Mouse (Mus musculus) MEL (cell line): ENCODE data around the gene Arhgdib. TPM values are rescaled to one million over a fixed set of nuclear protein-coding genes. Genes with fewer than 3 reads are reported as not detected.
A peak's percentile ranks its signal among the peaks of the same experiment; 100 is the strongest.

Source experiments
- DNase-seq: peaks from one replicate; pipeline ENCODE4 v3.0.0; 2011; ENCODE audit warnings: low read depth, low spot score
- H3K27ac ChIP-seq: 2 replicates; pipeline ENCODE4 v1.5.1; 2012; ENCODE audit warnings: low read depth, mild to moderate bottlenecking, control low read depth, low read length, moderate library complexity; ENCODE audit not compliant: control insufficient read depth
- H3K27me3 ChIP-seq, 2 experiments: fragments of 150-350 bp in 1 of 2; sonication (generic) in 1 of 2; 2 replicates each; pipeline ENCODE4 v1.6.1; 2012; ENCODE audit warnings: low read length in 2 of 2, mild to moderate bottlenecking in 2 of 2, improper control_type of control experiment in 1 of 2, moderate library complexity in 1 of 2; ENCODE audit not compliant: insufficient read depth in 2 of 2, control insufficient read depth in 1 of 2
- H3K36me3 ChIP-seq, 2 experiments: 2 replicates each; pipeline ENCODE4 v1.6.1; 2012 to 2014; ENCODE audit warnings: low read length in 2 of 2, improper control_type of control experiment in 1 of 2, inconsistent platforms in 1 of 2, mild to moderate bottlenecking in 1 of 2; ENCODE audit not compliant: insufficient read depth in 2 of 2, control insufficient read depth in 1 of 2
- H3K4me1 ChIP-seq, 2 experiments: fragments of 150-350 bp in 1 of 2; sonication (generic) in 1 of 2; 2 replicates each; pipeline ENCODE4 v1.6.1; 2012; ENCODE audit warnings: low read length in 2 of 2, improper control_type of control experiment in 1 of 2, mild to moderate bottlenecking in 1 of 2; ENCODE audit not compliant: insufficient read depth in 2 of 2, control insufficient read depth in 1 of 2
- H3K4me3 ChIP-seq, 2 experiments: fragments of 150-350 bp in 1 of 2; sonication (generic) in 1 of 2; 2 replicates each; pipeline ENCODE4 v1.5.1; 2012; ENCODE audit warnings: low read depth in 2 of 2, low read length in 2 of 2, mild to moderate bottlenecking in 2 of 2, moderate library complexity in 2 of 2, control low read depth in 1 of 2, improper control_type of control experiment in 1 of 2; ENCODE audit not compliant: control insufficient read depth in 1 of 2, insufficient read depth in 1 of 2
- H3K79me2 ChIP-seq: 2 replicates; pipeline ENCODE4 v1.6.1; 2012; ENCODE audit warnings: mild to moderate bottlenecking, low read length, moderate library complexity; ENCODE audit not compliant: control insufficient read depth, poor library complexity, insufficient read depth
- H3K9ac ChIP-seq: 2 replicates; pipeline ENCODE4 v1.6.1; 2012; ENCODE audit warnings: low read depth, mild to moderate bottlenecking, control low read depth, low read length, moderate library complexity; ENCODE audit not compliant: control insufficient read depth, poor library complexity, severe bottlenecking
- H3K9me3 ChIP-seq: fragments of 150-350 bp; sonication (generic); replicated peaks from 2 replicates; pipeline ENCODE4 v1.6.1; 2012; ENCODE audit warnings: mild to moderate bottlenecking, low read length, improper control_type of control experiment, moderate library complexity; ENCODE audit not compliant: insufficient read depth
- BHLHE40 ChIP-seq: IDR thresholded peaks from 2 replicates; pipeline ENCODE4 v1.6.1; 2012; ENCODE audit warnings: low read depth, mild to moderate bottlenecking, inconsistent platforms, low read length, improper control_type of control experiment, borderline replicate concordance
- CHD1 ChIP-seq: IDR thresholded peaks from 2 replicates; pipeline ENCODE4 v1.6.1; 2012; ENCODE audit warnings: low read depth, mild to moderate bottlenecking, inconsistent platforms, low read length, improper control_type of control experiment
- CTCF ChIP-seq, 3 experiments: IDR thresholded peaks in 2 of 3; conservative IDR thresholded peaks in 1 of 3; 2 replicates each; pipeline ENCODE4 v1.5.1; 2011 to 2012; ENCODE audit warnings: low read length in 3 of 3, low read depth in 2 of 3, mild to moderate bottlenecking in 2 of 3, improper control_type of control experiment in 1 of 3, inconsistent platforms in 1 of 3, mixed read lengths in 1 of 3, moderate library complexity in 1 of 3; ENCODE audit not compliant: control insufficient read depth in 1 of 3, insufficient read depth in 1 of 3, poor library complexity in 1 of 3, severe bottlenecking in 1 of 3
- ELF1 ChIP-seq: IDR thresholded peaks from 2 replicates; pipeline ENCODE4 v1.6.1; 2014; ENCODE audit warnings: low read depth, mild to moderate bottlenecking, inconsistent platforms, low read length, improper control_type of control experiment, moderate library complexity
- ETS1 ChIP-seq: IDR thresholded peaks from 2 replicates; pipeline ENCODE4 v1.6.1; 2012; ENCODE audit warnings: low read depth, mild to moderate bottlenecking, inconsistent platforms, low read length, improper control_type of control experiment, moderate library complexity
- GATA1 ChIP-seq: IDR thresholded peaks from 2 replicates; pipeline ENCODE4 v1.6.1; 2011; ENCODE audit warnings: low read depth, low read length, improper control_type of control experiment
- JUND ChIP-seq: IDR thresholded peaks from 2 replicates; pipeline ENCODE4 v1.6.1; 2011; ENCODE audit warnings: low read depth, mild to moderate bottlenecking, improper control_type of control experiment, low read length
- MAX ChIP-seq: IDR thresholded peaks from 2 replicates; pipeline ENCODE4 v1.6.1; 2011; ENCODE audit warnings: low read length, improper control_type of control experiment
- MXI1 ChIP-seq: IDR thresholded peaks from 2 replicates; pipeline ENCODE4 v1.6.1; 2011; ENCODE audit warnings: mild to moderate bottlenecking, low read depth, low read length, improper control_type of control experiment
- MYB ChIP-seq: IDR thresholded peaks from 2 replicates; pipeline ENCODE4 v1.6.1; 2011; ENCODE audit warnings: mild to moderate bottlenecking, low read depth, low read length, improper control_type of control experiment
- NELFE ChIP-seq: IDR thresholded peaks from 2 replicates; pipeline ENCODE4 v1.6.1; 2011; ENCODE audit warnings: low read depth, low read length, improper control_type of control experiment
- POLR2AphosphoS2 ChIP-seq: IDR thresholded peaks from 2 replicates; pipeline ENCODE4 v1.6.1; 2011; ENCODE audit warnings: low read length, improper control_type of control experiment
- RAD21 ChIP-seq: IDR thresholded peaks from 2 replicates; pipeline ENCODE4 v1.6.1; 2011; ENCODE audit warnings: mild to moderate bottlenecking, low read depth, low read length, improper control_type of control experiment
- SMC3 ChIP-seq: IDR thresholded peaks from 2 replicates; pipeline ENCODE4 v1.6.1; 2011; ENCODE audit warnings: low read depth, low read length, improper control_type of control experiment
- TAL1 ChIP-seq: IDR thresholded peaks from 2 replicates; pipeline ENCODE4 v1.6.1; 2012; ENCODE audit warnings: mild to moderate bottlenecking, inconsistent platforms, low read length, moderate library complexity, mixed read lengths
- TBP ChIP-seq: IDR thresholded peaks from 2 replicates; pipeline ENCODE4 v1.8.0; 2011; ENCODE audit warnings: low read depth, low read length, improper control_type of control experiment
- TCF12 ChIP-seq: IDR thresholded peaks from 2 replicates; pipeline ENCODE4 v1.6.1; 2014; ENCODE audit warnings: low read depth, mild to moderate bottlenecking, inconsistent platforms, low read length, improper control_type of control experiment, moderate library complexity
- UBTF ChIP-seq: IDR thresholded peaks from 2 replicates; pipeline ENCODE4 v1.6.1; 2012; ENCODE audit warnings: low read depth, mild to moderate bottlenecking, inconsistent platforms, low read length, improper control_type of control experiment, moderate library complexity, borderline replicate concordance; ENCODE audit not compliant: insufficient read depth
- USF1 ChIP-seq: IDR thresholded peaks from 2 replicates; pipeline ENCODE4 v1.6.1; 2014; ENCODE audit warnings: low read depth, mild to moderate bottlenecking, inconsistent platforms, low read length, improper control_type of control experiment, moderate library complexity
- USF2 ChIP-seq, 2 experiments: IDR thresholded peaks; 2 replicates each; pipeline ENCODE4 v1.6.1; 2011 to 2012; ENCODE audit warnings: improper control_type of control experiment in 2 of 2, low read length in 2 of 2, borderline replicate concordance in 1 of 2, inconsistent platforms in 1 of 2, low read depth in 1 of 2, mild to moderate bottlenecking in 1 of 2; ENCODE audit not compliant: insufficient read depth in 1 of 2
- ZC3H11A ChIP-seq: IDR thresholded peaks from 2 replicates; pipeline ENCODE4 v1.6.1; 2012; ENCODE audit warnings: low read depth, mild to moderate bottlenecking, inconsistent platforms, low read length, improper control_type of control experiment
- ZNF384 ChIP-seq: IDR thresholded peaks from 2 replicates; pipeline ENCODE4 v1.6.1; 2012; ENCODE audit warnings: low read depth, mild to moderate bottlenecking, inconsistent platforms, low read length, improper control_type of control experiment
- polyA plus RNA-seq, 2 experiments: library from polyadenylated mRNA; stranded (reverse) in 1 of 2; unstranded in 1 of 2; fragments of >175 nt in 1 of 2; fragments of >200 nt in 1 of 2; gene quantifications; 2 replicates each; pipeline versions ENCODE4 v1.2.1 to v1.2.4; 2012; ENCODE audit warnings: low replicate concordance in 2 of 2, low read depth in 1 of 2; ENCODE audit not compliant: insufficient read length in 2 of 2, insufficient read depth in 1 of 2, missing spikeins in 1 of 2
- total RNA-seq: library from RNA; depleted of rRNA; stranded (reverse); fragments of 300-350 nt; gene quantifications from 2 replicates; pipeline ENCODE4 v1.2.3, GENCODE M21; 2012

Gene Arhgdib
- total and polyA plus RNA-seq, 3 experiments: 102 to 408 (median 346) TPM

DNA sequence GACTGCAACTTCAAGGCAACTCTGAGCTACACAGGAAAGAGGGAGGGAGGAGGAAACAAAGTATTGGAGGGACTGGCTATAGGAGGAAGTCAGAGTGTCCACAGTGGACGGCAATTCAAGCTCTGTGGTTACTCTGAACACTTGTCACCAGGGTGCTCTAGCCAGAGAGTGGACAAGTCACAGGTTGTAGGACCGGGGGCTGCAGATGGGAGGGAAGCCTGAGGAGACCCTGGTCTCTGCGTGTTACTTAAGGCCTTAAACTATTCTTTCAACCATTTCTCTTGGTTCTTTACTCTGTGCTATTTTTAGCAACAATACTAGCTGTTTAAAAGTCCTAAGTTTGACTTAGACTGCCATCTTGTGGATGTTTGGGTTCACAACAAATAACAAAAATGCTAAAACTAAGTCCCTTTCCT is 38.6 kb upstream of the Arhgdib start:
- peaks cover 0 to 3% of the 10 kb centered on the region in 2 experiments; a peak in 1 of 4 replicates for H3K4me1 ChIP-seq
- H3K9ac ChIP-seq: peak overlapping the region; percentile 47
- H3K27ac ChIP-seq: no peak overlapping the region
- H3K27me3 ChIP-seq: no peaks in the 10 kb centered on the region; a peak in 1 of 4 replicates
- no peaks in the 10 kb centered on the region for H3K79me2 ChIP-seq
- no peaks in the 10 kb centered on the region for H3K9me3 ChIP-seq
- no peak overlapping the region for H3K4me3 ChIP-seq
- TF ChIP-seq POLR2AphosphoS2 (no peak), ZC3H11A (peak; percentile 73), USF2 (IDR thresholded peaks at IDR 0.05; ENCODE audit: borderline replicate concordance in 1 of 2, insufficient read depth in 1 of 2, low read depth in 1 of 2, low read length in 2 of 2) (no peak), SMC3 (peak; percentile 76), RAD21 (peak; percentile 83), CTCF (IDR thresholded peaks at IDR 0.05 in 2 of 3, conservative IDR thresholded peaks at IDR 0.05 in 1 of 3; ENCODE audit: control insufficient read depth in 1 of 3, insufficient read depth in 1 of 3, low read depth in 2 of 3, low read length in 3 of 3, poor library complexity in 1 of 3, severe bottlenecking in 1 of 3) (peak; percentile 18 to 69 (median 31); a peak in 4 of 6 replicates)
- peak; percentile 74 for DNase-seq
- no peaks in the 10 kb centered on the region for H3K36me3 ChIP-seq

DNA sequence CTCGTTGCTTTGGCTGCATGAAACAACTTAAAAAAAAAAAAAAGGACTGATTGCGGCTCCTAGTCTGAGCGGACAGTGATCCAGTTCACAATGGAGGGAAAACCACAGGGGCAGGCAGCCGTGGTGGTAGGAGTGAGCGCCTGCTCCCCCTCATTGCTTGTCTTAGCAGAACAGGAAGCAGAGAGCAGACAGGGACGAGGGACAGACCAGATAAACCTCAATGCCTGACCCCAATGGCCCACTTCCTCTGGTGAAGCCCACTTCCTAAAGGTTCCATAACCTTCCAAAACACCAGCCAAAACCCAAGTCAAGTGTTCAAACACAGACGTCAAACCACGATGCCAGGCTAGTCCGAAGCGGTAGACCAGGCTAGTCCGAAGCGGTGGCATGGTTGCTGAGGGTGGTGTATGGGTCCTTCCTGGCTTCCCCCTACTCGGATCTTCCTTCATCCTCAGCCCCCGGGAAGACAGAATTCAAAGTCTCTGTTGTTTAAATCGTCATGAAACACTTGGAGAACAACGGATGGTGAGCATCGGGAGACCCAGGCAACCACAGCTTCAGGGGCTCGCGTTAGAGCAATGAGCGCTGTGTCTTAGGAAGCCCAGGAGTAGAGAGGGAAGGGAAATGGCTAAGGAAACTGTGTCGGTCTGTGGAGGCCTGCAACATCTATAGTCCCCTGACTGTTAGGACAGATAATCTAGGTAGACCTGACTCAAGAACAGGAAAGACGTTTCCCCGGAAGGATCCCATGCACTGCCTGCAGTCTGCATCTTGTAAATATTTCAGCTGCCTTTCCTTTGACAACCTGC is 37.8 kb upstream of the Arhgdib start:
- Histone ChIP-seq H3K79me2 (no peaks in the 10 kb centered on the region), H3K9me3 (no peaks in the 10 kb centered on the region), H3K27ac (no peak overlapping the region), H3K4me3 (no peak overlapping the region), H3K27me3 (no peaks in the 10 kb centered on the region), H3K36me3 (no peaks in the 10 kb centered on the region), H3K4me1 (peaks cover 0 to 3% of the 10 kb centered on the region in 2 experiments; a peak in 1 of 4 replicates), H3K9ac (no peak overlapping the region)
- DNase-seq: no peak
- TF ChIP-seq ETS1 (no peak), ZC3H11A (no peak), JUND (no peak), CHD1 (no peak), RAD21 (no peak), UBTF (no peak), TBP (no peak), SMC3 (no peak), MAX (no peak), GATA1 (no peak), ELF1 (no peak), MXI1 (no peak), USF1 (no peak), NELFE (no peak), MYB (no peak), TCF12 (no peak), TAL1 (no peak), BHLHE40 (no peak), ZNF384 (no peak)
